Mouse (Mus musculus): ENCODE measurements around the gene Exoc1.

DNA sequence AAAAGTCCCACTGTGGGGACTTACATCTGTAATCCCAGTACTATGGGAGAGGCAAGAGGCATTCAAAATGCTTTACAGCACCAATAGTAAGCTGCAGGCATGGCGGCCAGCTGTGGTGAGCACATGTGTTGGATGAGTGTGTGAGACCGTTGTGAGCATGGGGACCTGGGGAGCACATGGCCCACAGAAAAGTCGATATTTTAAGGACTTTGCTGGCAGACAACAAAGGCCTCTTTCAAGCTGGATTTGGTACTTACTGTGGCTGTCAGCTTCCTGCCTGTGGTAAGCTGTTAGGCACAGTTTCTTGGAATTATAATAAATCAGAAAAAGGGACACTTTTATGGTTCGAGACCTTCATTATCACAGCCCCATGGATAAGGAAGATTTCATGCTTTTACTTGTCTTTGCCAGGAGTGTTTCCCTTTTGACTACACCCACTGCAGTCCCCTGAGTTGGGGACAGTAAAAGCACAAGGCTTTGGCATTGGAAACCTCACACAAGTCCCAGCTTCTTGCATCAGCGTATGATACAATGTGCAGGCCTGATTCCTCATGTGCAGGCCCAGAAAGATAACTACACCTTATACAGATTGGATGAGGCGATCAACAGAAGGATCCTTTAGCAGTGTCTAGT is 83.9 kb downstream of the Exoc1 start:
- TF ChIP-seq CTCF (IDR thresholded peaks at IDR 0.05) (no peak), EP300 (IDR thresholded peaks at IDR 0.05) (no peak)
